Mouse (Mus musculus) E14TG2a.4 (cell line): ENCODE measurements at regions not wholly inside any gene's neighbourhood (a gene's known extent, or its start where the extent isn't known, plus 50 kb on each side); places are given as distances from the start of the nearest gene placed in this dataset.

Experiments
- CTCF ChIP-seq: conservative IDR thresholded peaks from 2 replicates; pipeline ENCODE4 v1.5.1; 2014; ENCODE audit warnings: low read length
- NANOG ChIP-seq: IDR thresholded peaks from 2 replicates; pipeline ENCODE4 v1.6.1; 2014; ENCODE audit warnings: borderline replicate concordance, low read length, mixed read lengths
- POU5F1 ChIP-seq: IDR thresholded peaks from 2 replicates; pipeline ENCODE4 v1.6.1; 2014; ENCODE audit warnings: low read length, borderline replicate concordance

GRCm38 (mm10) chr17:60018752-60019323 is 1005.7 kb upstream of the Nudt12 start:
- no peak for TF ChIP-seq CTCF
- TF ChIP-seq POU5F1: no peak
- no peak for TF ChIP-seq NANOG
